In the genomic region with DNA sequence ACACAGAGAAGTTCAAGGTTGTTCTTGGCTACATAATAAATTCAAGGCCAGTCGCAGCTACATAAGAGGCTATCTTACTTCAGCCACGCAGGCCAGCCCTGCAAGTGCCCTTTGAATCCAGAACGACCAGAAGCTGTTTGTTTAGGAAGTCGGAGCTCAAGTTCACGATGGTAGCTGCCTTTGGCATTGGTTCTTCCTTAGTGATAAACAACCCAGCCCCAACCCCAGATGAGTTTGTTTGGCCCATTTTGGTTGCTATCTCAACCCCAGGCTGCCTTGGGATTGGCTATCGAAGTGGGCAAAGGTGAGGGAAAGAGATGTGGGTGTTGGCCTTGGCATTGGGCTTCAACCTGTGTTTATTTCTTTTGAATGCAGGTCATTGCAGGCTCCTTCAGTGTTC, we compare ENCODE assay signal across 27 mouse cellular contexts. TPM values are rescaled to one million over a fixed set of nuclear protein-coding genes. Genes with fewer than 3 reads are reported as not detected.
DNase-seq lines count a peak whose midpoint lies in the region; ATAC-seq and TF ChIP-seq lines count a peak whose summit lies in the region.
"Had no signal": no experiment of that assay in that cellular context is flagged by ENCODE, and none has a peak within 500 bp of the region (broad histone marks: within the 10 kb centered on the region; RNA-seq: fewer than 3 reads in every experiment).

No protein-coding gene starts in this region.

- TF ChIP-seq EP300 in stomach, postnatal 0 days (optimal IDR thresholded peaks at IDR 0.05), result no peak

- no peak overlapping the region for H3K4me2 ChIP-seq in kidney, embryonic 14.5 days (replicated peaks; ENCODE audit: low read depth, low read length)
- H3K4me2 ChIP-seq in stomach, postnatal 0 days (replicated peaks; ENCODE audit: low read depth), result no peak overlapping the region
- H3K4me2 ChIP-seq: embryonic facial prominence, embryonic 15.5 days; heart, embryonic 11.5 days; heart, embryonic 15.5 days; hindbrain, embryonic 14.5 days had no signal

- no peak for TF ChIP-seq POLR2A in liver, adult 2 months (IDR thresholded peaks at IDR 0.05; ENCODE audit: extremely low read depth, insufficient read depth, low read length)

- no peak for TF ChIP-seq CTCF in liver, adult 2 months (IDR thresholded peaks at IDR 0.05; ENCODE audit: low read depth, low read length)
- no peak for TF ChIP-seq CTCF in stomach, postnatal 0 days (IDR thresholded peaks at IDR 0.05; ENCODE audit: low read depth)

- 82% methylated on average over 6 of the region's 6 CpGs for WGBS in kidney, embryonic 14.5 days
- WGBS in liver, adult 2 months, result 11% methylated on average over 6 of the region's 6 CpGs
- 61% methylated on average over 6 of the region's 6 CpGs for WGBS in stomach, postnatal 0 days

- no peaks in the 10 kb centered on the region for H3K27me3 ChIP-seq in kidney, embryonic 14.5 days (ENCODE audit: control insufficient read depth, insufficient read depth, low read length)
- no peaks in the 10 kb centered on the region for H3K27me3 ChIP-seq in liver, adult 2 months (ENCODE audit: control insufficient read depth, insufficient read depth, low read length)
- no peaks in the 10 kb centered on the region for H3K27me3 ChIP-seq in stomach, postnatal 0 days (ENCODE audit: control insufficient read depth, insufficient read depth, low read length)
- H3K27me3 ChIP-seq: embryonic facial prominence, embryonic 15.5 days; heart, embryonic 15.5 days had no signal

- no peak overlapping the region for H3K4me3 ChIP-seq in kidney, embryonic 14.5 days (ENCODE audit: low read length)
- H3K4me3 ChIP-seq in liver, adult 2 months (ENCODE audit: insufficient read depth, low read depth, low read length), result no peak overlapping the region
- H3K4me3 ChIP-seq in stomach, postnatal 0 days (ENCODE audit: low read depth, low read length), result no peak overlapping the region
- H3K4me3 ChIP-seq: embryonic facial prominence, embryonic 15.5 days; erythroblast, embryonic 14.5 days; forebrain, embryonic 10.5 days; gastrocnemius, adult 2 months; heart, embryonic 15.5 days had no signal

- no peak for ATAC-seq in kidney, embryonic 14.5 days (ENCODE audit: low FRiP score, low TSS enrichment)
- no peak for ATAC-seq in stomach, postnatal 0 days (ENCODE audit: low FRiP score, low TSS enrichment)
- ATAC-seq: forebrain, embryonic 14.5 days had no signal

- peak; percentile 90 for DNase-seq in heart, adult 11 months
- DNase-seq in heart, adult 9 months (ENCODE audit: low spot score in 2 of 2), result no peak
- peak; percentile 39 to 62 for DNase-seq in kidney, adult 8-10 months
- DNase-seq in liver, adult 2 months (ENCODE audit: extremely low read depth, low read depth, low spot score), result peak; percentile 100
- DNase-seq in liver, result no peak
- DNase-seq in stomach, postnatal 0 days (ENCODE audit: low spot score), result peak; percentile 38
- no peak for DNase-seq in thymus, postnatal 25 days
- DNase-seq: cerebellum, adult 11 months; cerebellum, adult 8-10 months; cerebellum, postnatal 14 days; embryo, embryonic 11 days; gastrocnemius, adult 2 months; gastrocnemius, postnatal 36 days; heart, adult 18-20 months; heart, postnatal 14 days had no signal

- H3K4me1 ChIP-seq in kidney, embryonic 14.5 days (ENCODE audit: control insufficient read depth, insufficient read depth, low read length), result 0 out of 2 replicates have a peak, but pooled peaks cover 8% of the 10 kb centered on the region
- H3K4me1 ChIP-seq in liver, adult 2 months (ENCODE audit: control insufficient read depth, insufficient read depth, low read length), result peaks cover 17% of the 10 kb centered on the region
- no peaks in the 10 kb centered on the region for H3K4me1 ChIP-seq in stomach, postnatal 0 days (replicated peaks; ENCODE audit: control insufficient read depth, insufficient read depth)
- H3K4me1 ChIP-seq: embryonic facial prominence, embryonic 15.5 days had no signal

- H3K79me2 ChIP-seq in liver, adult 2 months (ENCODE audit: control insufficient read depth, insufficient read depth, low read length), result no peaks in the 10 kb centered on the region

- no peak overlapping the region for H3K9ac ChIP-seq in kidney, embryonic 14.5 days (ENCODE audit: low read depth, low read length)
- no peak overlapping the region for H3K9ac ChIP-seq in liver, adult 2 months (ENCODE audit: low read depth, low read length)
- H3K9ac ChIP-seq in stomach, postnatal 0 days (ENCODE audit: low read length), result no peak overlapping the region
- H3K9ac ChIP-seq: embryonic facial prominence, embryonic 15.5 days; heart, embryonic 15.5 days; hindbrain, embryonic 14.5 days had no signal

- no peaks in the 10 kb centered on the region for H3K36me3 ChIP-seq in kidney, embryonic 14.5 days (ENCODE audit: control insufficient read depth, insufficient read depth, low read length)
- H3K36me3 ChIP-seq in liver, adult 2 months (ENCODE audit: control insufficient read depth, insufficient read depth, low read length), result no peaks in the 10 kb centered on the region
- H3K36me3 ChIP-seq in stomach, postnatal 0 days (ENCODE audit: control insufficient read depth, insufficient read depth, low read length), result no peaks in the 10 kb centered on the region
- H3K36me3 ChIP-seq: embryonic facial prominence, embryonic 15.5 days; forebrain, embryonic 10.5 days; heart, embryonic 15.5 days had no signal

- H3K27ac ChIP-seq in kidney, embryonic 14.5 days (ENCODE audit: low read depth, low read length), result no peak overlapping the region
- H3K27ac ChIP-seq in liver, adult 2 months (replicated peaks; ENCODE audit: insufficient read depth, low read depth, low read length), result peak overlapping the region; percentile 91
- no peak overlapping the region for H3K27ac ChIP-seq in stomach, postnatal 0 days (replicated peaks)
- H3K27ac ChIP-seq: embryonic facial prominence, embryonic 15.5 days; forebrain, embryonic 10.5 days; gastrocnemius, adult 2 months; heart, embryonic 15.5 days; hindbrain, embryonic 14.5 days had no signal

- no peaks in the 10 kb centered on the region for H3K9me3 ChIP-seq in kidney, embryonic 14.5 days (ENCODE audit: control insufficient read depth, low read length)
- no peaks in the 10 kb centered on the region for H3K9me3 ChIP-seq in stomach, postnatal 0 days (ENCODE audit: control insufficient read depth, low read length)
- H3K9me3 ChIP-seq: embryonic facial prominence, embryonic 15.5 days; forebrain, embryonic 10.5 days; heart, embryonic 15.5 days had no signal

RNA-seq across cellular contexts. Expression of a gene that starts 48.0 kb away (rescaled TPM):
- polyA plus RNA-seq in kidney, embryonic 14.5 days (2014; fragmentation: Nextera tagmentation; extraction: Ambion mirVana), result 0.59 TPM in 1 of 2 replicates, not detected in the other
- total RNA-seq in liver, adult 2 months (2014; rRNA removed), result not detected in 2 replicates
- polyA plus RNA-seq in liver, adult 2 months (2012; rRNA removed), result not detected in 2 replicates
- polyA plus RNA-seq in stomach, postnatal 0 days (2015; fragmentation: Nextera tagmentation; extraction: Ambion mirVana), result not detected in 2 replicates
- total RNA-seq: adrenal gland, postnatal 4 days; ES-E14; gastrocnemius, adult 2 months; gastrocnemius, postnatal 36 days; heart, adult 18-20 months; heart, postnatal 14 days; hematopoietic stem cell, adult 5-6 weeks had no signal
- polyA plus RNA-seq: embryonic facial prominence, embryonic 11.5 days; embryonic facial prominence, embryonic 15.5 days; erythroblast, embryonic 14.5 days; forebrain, embryonic 10.5 days; forebrain, embryonic 14.5 days; heart, embryonic 11.5 days; heart, embryonic 15.5 days; hindbrain, embryonic 14.5 days had no signal

Comparison
In these comparisons a context has a peak if more than half of its experiments do, and no peak if none do; other contexts are left out.
1. DNase-seq: peak in heart, adult 11 months (single experiment), kidney, adult 8-10 months (2 of 2), liver, adult 2 months (single experiment) and stomach, postnatal 0 days (single experiment); none in heart, adult 9 months (0 of 2), liver (single experiment) and thymus, postnatal 25 days (single experiment).